Mouse (Mus musculus): Measurements from ENCODE around the gene Shb. TPM values are rescaled to one million over a fixed set of nuclear protein-coding genes. Genes with fewer than 3 reads are reported as not detected.

Gene Shb
- polyA plus RNA-seq, 1 experiment from 2014 or later = 8.8 TPM

DNA sequence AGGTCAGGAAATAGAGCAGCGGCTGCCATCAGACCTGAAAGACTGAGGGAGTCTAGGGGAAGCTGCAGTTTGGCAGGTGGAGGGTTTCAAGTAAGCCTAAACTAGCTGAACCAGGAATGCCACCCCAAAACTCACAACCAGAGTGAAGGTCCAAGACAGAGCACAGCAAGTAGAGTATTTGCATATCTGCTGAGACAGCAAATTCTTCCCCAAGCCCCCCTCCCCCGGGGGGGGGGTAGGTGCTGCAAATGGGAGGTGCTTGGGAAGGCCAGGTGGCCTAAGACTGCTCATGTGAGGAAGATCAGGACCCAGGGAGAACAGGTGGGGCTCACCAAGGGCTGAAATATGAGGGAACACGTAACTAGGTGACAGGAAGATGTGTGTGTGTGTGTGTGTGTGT, 51.7 kb downstream of the Shb start:
- H3K36me3 ChIP-seq = no peaks in the 10 kb centered on the region
- no peak for ATAC-seq (ENCODE audit: extremely low read depth, insufficient number of reproducible peaks, low FRiP score, low TSS enrichment)
- no peak overlapping the region for H3K4me3 ChIP-seq
- no peaks in the 10 kb centered on the region for H3K9me3 ChIP-seq
- H3K27ac ChIP-seq (replicated peaks) = peak overlapping the region; percentile 97
- H3K4me2 ChIP-seq = 0 out of 2 replicates have a peak overlapping the region, but pooled peaks have one; percentile 11
- H3K27me3 ChIP-seq (replicated peaks) = peaks cover 13% of the 10 kb centered on the region
- 64% methylated on average over 3 of the region's 3 CpGs for WGBS
- H3K4me1 ChIP-seq = peaks cover 100% of the 10 kb centered on the region
- H3K9ac ChIP-seq = peak overlapping the region; percentile 52

DNA sequence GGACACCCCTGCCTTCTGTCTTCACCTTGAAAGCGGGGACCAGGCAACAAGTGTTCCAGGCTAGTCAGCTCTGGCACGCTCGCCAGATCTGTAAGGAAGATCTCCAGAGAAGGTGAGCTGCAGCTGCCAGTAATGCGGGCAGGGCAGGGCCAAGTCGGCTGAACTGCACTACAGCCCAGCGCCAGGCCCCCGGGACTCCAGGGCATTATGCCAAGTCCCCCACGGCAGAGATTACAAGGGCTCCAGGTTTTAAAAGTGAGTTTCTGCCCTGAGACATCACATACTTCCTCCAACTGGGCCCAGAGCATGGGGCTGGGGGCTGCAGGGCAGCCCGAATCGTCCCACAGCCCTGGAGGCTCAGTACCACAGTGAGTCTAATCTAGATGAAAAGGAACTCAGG, 52.8 kb downstream of the Shb start:
- peaks cover 16% of the 10 kb centered on the region for H3K27me3 ChIP-seq (replicated peaks)
- no peaks in the 10 kb centered on the region for H3K36me3 ChIP-seq
- H3K4me2 ChIP-seq = peak overlapping the region; percentile 6; the same call in 1 of the 2 replicates
- peaks cover 100% of the 10 kb centered on the region for H3K4me1 ChIP-seq
- peak overlapping the region; percentile 97 for H3K27ac ChIP-seq (replicated peaks)
- no peak for ATAC-seq (ENCODE audit: extremely low read depth, insufficient number of reproducible peaks, low FRiP score, low TSS enrichment)
- no peak overlapping the region for H3K4me3 ChIP-seq
- peak overlapping the region; percentile 54 for H3K9ac ChIP-seq
- no peaks in the 10 kb centered on the region for H3K9me3 ChIP-seq
- WGBS = 41% methylated on average over 10 of the region's 10 CpGs

DNA sequence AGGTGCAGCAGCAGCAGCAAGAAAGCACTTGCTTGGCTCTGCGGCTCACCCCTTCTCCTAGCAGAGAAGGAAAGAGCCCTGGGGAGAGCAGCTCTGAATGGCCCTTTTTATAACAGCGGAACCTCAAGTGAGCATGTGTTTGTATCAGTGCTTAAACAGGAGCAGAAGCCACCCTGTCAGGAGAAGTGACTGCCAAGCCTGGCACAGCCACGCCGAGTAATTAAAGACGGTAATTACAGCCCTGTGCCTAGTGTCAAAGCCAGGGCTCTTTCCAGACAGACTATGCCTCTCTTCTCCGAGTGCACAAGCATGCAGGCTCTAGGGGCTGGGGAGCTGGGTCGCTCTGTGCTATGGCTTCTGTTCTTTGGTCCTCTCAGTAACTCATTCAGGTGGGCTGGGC, 54.1 kb downstream of the Shb start:
- Histone ChIP-seq H3K27me3 (replicated peaks) (peaks cover 15% of the 10 kb centered on the region), H3K9me3 (no peaks in the 10 kb centered on the region), H3K4me1 (peaks cover 100% of the 10 kb centered on the region), H3K36me3 (no peaks in the 10 kb centered on the region), H3K4me3 (no peak overlapping the region), H3K9ac (peak overlapping the region; percentile 54), H3K27ac (replicated peaks) (peak overlapping the region; percentile 97), H3K4me2 (no peak overlapping the region)
- no peak for ATAC-seq (ENCODE audit: extremely low read depth, insufficient number of reproducible peaks, low FRiP score, low TSS enrichment)
- WGBS = 53% methylated on average over 7 of the region's 7 CpGs

DNA sequence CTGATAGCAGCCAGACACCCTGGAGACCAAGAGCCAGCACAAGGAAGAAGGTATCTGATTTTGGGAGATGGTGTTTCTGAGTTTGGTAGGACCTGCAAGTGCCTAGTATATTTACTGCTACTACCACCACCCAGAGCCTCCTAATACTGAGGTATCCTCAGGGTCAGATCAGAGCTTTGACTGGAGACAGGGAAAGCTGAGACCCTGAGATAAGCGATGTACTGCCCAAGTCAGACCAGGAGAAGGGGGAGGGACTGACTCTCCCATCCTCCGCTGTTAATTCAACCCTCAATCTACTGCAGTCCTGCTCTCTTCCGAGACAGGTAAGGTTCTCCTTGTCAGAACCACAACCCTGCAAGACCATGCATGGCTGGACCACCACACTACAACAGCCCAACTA, 55.2 kb downstream of the Shb start:
- Histone ChIP-seq H3K4me2 (peak overlapping the region; percentile 11), H3K4me3 (no peak overlapping the region), H3K9ac (peak overlapping the region; percentile 54), H3K4me1 (peaks cover 100% of the 10 kb centered on the region), H3K9me3 (no peaks in the 10 kb centered on the region), H3K27ac (replicated peaks) (peak overlapping the region; percentile 97), H3K27me3 (replicated peaks) (peaks cover 11% of the 10 kb centered on the region), H3K36me3 (no peaks in the 10 kb centered on the region)
- no peak for ATAC-seq (ENCODE audit: extremely low read depth, insufficient number of reproducible peaks, low FRiP score, low TSS enrichment)
- 19% methylated on average over 3 of the region's 3 CpGs for WGBS

DNA sequence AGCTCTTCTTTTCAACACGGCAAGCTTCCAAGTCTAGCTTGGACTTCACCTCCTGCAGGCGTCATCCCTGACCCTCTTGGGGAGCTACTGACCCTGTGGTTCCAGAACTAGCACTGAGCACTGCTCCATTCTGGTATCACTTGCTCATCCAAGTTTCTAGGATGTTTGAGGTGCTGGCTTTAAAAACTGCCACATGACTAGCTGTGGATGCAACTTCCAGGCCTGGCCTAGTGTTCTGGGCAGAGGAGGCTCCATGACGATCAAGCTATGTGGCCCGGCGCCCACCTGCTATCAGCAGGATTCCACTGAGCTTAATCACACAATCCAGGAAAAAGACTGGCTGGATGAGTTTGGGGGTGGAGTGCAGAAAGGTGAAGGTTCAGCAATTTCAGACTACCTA, 57.4 kb downstream of the Shb start:
- WGBS = 30% methylated on average over 5 of the region's 5 CpGs
- Histone ChIP-seq H3K4me3 (no peak overlapping the region), H3K36me3 (peaks cover 8% of the 10 kb centered on the region), H3K9me3 (0 out of 2 replicates have a peak, but pooled peaks cover 3% of the 10 kb centered on the region), H3K4me1 (peaks cover 96% of the 10 kb centered on the region), H3K27me3 (replicated peaks) (peaks cover 11% of the 10 kb centered on the region), H3K27ac (replicated peaks) (peak overlapping the region; percentile 97), H3K4me2 (no peak overlapping the region), H3K9ac (no peak overlapping the region)
- no peak for ATAC-seq (ENCODE audit: extremely low read depth, insufficient number of reproducible peaks, low FRiP score, low TSS enrichment)

DNA sequence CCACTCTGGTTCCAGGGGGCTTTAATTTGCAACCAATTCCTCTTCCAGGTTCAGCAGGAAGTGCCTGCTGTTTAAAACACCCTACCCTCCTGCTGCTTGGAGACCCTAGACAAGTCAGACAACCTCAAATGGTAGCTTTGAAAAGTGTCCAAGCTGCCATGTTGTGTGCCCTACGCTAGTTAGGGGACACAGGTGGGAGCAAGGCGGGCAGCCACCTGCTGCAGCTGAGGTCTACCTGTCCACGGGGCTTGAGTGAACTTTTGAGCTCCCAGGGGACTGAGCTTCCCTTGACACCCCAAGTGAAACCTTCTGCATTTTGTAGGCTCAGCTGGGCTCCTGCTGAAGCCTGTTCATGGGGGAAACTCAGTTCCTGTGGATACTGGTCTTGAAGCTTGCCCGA, 58.1 kb downstream of the Shb start:
- no peak for ATAC-seq (ENCODE audit: extremely low read depth, insufficient number of reproducible peaks, low FRiP score, low TSS enrichment)
- H3K9ac ChIP-seq = peak overlapping the region; percentile 58
- H3K36me3 ChIP-seq = peaks cover 8% of the 10 kb centered on the region
- WGBS = 75% methylated on average over 4 of the region's 4 CpGs
- 0 out of 2 replicates have a peak, but pooled peaks cover 3% of the 10 kb centered on the region for H3K9me3 ChIP-seq
- H3K4me1 ChIP-seq = peaks cover 96% of the 10 kb centered on the region
- H3K27me3 ChIP-seq (replicated peaks) = peaks cover 11% of the 10 kb centered on the region
- peak overlapping the region; percentile 15 for H3K4me2 ChIP-seq
- H3K27ac ChIP-seq (replicated peaks) = peak overlapping the region; percentile 97
- no peak overlapping the region for H3K4me3 ChIP-seq

DNA sequence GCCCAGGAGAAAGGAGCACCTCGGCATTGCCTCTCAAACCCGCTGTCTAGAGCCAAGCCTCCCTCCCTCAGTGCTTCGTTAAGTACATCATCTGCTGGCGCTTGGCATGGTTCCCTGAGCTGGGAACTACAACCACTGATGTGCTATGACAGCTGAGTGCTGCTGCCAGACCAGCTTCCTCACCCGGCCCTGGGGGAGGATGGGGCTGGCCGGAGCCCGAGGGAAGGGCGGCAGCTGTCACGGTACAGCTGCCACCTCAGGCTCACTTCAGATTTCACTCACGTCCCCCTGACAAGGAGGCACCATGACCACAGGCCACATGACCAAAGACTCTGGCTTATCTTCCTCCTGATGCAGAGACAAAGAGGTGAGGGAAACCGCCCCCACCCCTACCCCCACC, 59.1 kb downstream of the Shb start:
- Histone ChIP-seq H3K36me3 (peaks cover 8% of the 10 kb centered on the region), H3K4me2 (peak overlapping the region; percentile 15), H3K9ac (peak overlapping the region; percentile 72), H3K27me3 (replicated peaks) (peaks cover 7% of the 10 kb centered on the region), H3K9me3 (0 out of 2 replicates have a peak, but pooled peaks cover 3% of the 10 kb centered on the region), H3K4me1 (peaks cover 95% of the 10 kb centered on the region), H3K4me3 (no peak overlapping the region), H3K27ac (replicated peaks) (peak overlapping the region; percentile 97)
- peak; percentile 68 for ATAC-seq (ENCODE audit: extremely low read depth, insufficient number of reproducible peaks, low FRiP score, low TSS enrichment)
- WGBS = 10% methylated on average over 11 of the region's 11 CpGs

DNA sequence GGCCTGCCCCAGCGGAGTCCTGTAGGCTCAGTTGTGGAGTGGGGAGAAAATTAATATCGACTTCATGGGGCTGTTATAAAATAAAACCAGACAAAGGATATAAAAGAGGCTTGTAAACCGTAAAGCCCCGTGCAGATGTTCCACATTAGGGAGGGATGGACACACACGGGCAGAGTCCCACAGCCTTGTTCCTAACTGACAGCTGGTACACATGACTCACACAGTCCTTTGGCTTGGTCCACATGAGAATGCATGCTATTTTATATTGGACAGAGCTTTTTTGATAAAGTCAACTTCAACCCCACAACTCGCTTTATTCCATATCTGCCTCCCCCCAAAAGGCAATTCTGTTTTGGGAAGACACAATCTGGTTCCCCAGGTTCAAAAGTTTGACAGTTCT, 59.6 kb downstream of the Shb start:
- peaks cover 95% of the 10 kb centered on the region for H3K4me1 ChIP-seq
- peaks cover 8% of the 10 kb centered on the region for H3K36me3 ChIP-seq
- peak overlapping the region; percentile 72 for H3K9ac ChIP-seq
- peaks cover 7% of the 10 kb centered on the region for H3K27me3 ChIP-seq (replicated peaks)
- no peak overlapping the region for H3K4me3 ChIP-seq
- ATAC-seq (ENCODE audit: extremely low read depth, insufficient number of reproducible peaks, low FRiP score, low TSS enrichment) = no peak
- H3K4me2 ChIP-seq = peak overlapping the region; percentile 15
- peak overlapping the region; percentile 97 for H3K27ac ChIP-seq (replicated peaks)
- WGBS = 67% methylated on average over 6 of the region's 6 CpGs
- 0 out of 2 replicates have a peak, but pooled peaks cover 3% of the 10 kb centered on the region for H3K9me3 ChIP-seq

DNA sequence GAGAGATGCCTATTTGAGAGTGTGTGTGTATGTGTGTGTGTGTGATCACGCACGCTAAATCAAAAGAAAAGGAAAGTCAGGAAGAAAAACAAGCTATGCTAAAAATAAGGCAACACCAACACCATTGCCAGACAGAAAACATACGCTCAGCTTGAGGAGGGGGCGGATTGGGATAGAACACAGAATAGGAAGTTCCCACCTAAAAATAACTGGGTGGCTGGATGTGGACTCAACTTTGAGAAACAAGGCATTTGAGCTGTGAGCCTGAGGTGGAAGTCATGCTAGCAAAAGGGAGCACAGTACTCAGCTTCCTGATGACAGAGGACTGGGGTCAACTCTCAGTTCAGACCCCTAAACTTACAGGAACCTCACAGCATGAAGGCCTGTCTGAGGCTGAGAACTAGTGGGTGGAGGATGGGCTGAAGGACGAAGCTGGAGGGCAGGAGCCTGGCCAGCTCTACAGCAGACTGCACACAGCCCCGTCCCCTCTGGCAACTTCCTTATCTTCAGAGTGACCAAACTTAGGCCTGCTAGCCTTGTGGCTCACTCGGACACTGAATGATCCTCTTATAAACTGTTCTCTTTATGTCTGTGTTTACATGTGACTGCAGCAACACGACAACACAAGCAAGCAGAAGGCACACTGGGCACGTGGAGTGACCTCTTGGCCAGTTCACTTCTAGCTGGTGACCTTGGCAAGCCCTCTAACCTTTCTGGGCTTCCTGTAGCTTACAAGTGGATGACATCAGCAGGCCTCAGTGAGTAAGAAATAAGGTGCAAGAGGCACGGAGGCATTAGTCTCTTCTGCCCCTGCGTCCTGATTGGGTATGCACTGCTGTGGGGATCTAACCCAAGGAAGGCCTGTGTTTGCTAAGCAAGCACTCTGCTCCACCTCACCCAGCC, 60.4 kb downstream of the Shb start:
- H3K9ac ChIP-seq = peak overlapping the region; percentile 72
- no peak for ATAC-seq (ENCODE audit: extremely low read depth, insufficient number of reproducible peaks, low FRiP score, low TSS enrichment)
- H3K27me3 ChIP-seq (replicated peaks) = peaks cover 7% of the 10 kb centered on the region
- WGBS = 22% methylated on average over 11 of the region's 11 CpGs
- H3K36me3 ChIP-seq = peaks cover 8% of the 10 kb centered on the region
- 0 out of 2 replicates have a peak, but pooled peaks cover 3% of the 10 kb centered on the region for H3K9me3 ChIP-seq
- peak overlapping the region; percentile 97 for H3K27ac ChIP-seq (replicated peaks)
- peaks cover 95% of the 10 kb centered on the region for H3K4me1 ChIP-seq
- H3K4me3 ChIP-seq = no peak overlapping the region
- peak overlapping the region; percentile 15; the same call in 1 of the 2 replicates for H3K4me2 ChIP-seq

DNA sequence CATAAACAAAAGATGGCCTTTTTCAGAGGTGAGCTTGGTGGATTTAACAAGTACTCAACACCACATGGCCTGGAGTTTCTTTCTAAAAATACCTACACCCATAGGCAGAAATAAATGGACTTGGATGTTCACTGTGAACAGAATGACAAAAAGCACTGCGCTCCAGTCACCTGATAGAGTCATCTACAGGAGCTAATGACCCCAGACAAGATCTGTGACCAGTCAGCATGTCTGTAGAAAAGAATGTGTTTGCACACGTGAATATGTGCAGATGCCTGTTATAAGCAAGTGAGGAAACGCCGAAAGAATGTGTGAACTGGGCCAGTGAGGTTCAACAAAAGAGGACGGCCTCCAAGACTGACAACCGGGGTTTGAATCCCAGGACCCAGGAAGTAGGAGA, 63.2 kb downstream of the Shb start:
- Histone ChIP-seq H3K27ac (replicated peaks) (peak overlapping the region; percentile 97), H3K9ac (peak overlapping the region; percentile 66), H3K4me3 (no peak overlapping the region), H3K36me3 (peaks cover 16% of the 10 kb centered on the region), H3K4me1 (peaks cover 88% of the 10 kb centered on the region), H3K9me3 (0 out of 2 replicates have a peak, but pooled peaks cover 3% of the 10 kb centered on the region), H3K4me2 (0 out of 2 replicates have a peak overlapping the region, but pooled peaks have one; percentile 9), H3K27me3 (replicated peaks) (no peaks in the 10 kb centered on the region; the same call in 1 of the 2 replicates)
- WGBS = 31% methylated on average over 6 of the region's 6 CpGs
- no peak for ATAC-seq (ENCODE audit: extremely low read depth, insufficient number of reproducible peaks, low FRiP score, low TSS enrichment)

DNA sequence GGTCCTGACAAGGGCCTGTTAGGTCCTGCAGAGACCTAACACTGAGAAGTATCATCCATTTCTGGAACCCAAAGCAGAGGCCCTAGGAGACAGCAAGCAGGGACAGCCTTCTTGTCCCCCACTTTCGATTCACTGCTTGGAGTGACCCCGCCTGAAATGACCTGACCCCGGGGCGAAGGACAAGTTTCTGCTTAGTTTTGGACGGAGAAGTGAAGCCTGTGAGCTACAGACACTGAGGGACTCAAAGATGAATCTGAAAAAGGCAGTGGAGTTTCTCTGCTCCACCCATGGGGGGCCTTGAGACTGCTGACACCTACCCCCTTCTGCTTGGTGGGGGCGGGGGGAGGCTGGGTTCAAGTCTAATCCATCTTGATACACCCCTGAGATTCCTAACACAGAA, 63.8 kb downstream of the Shb start:
- Histone ChIP-seq H3K4me1 (peaks cover 83% of the 10 kb centered on the region), H3K27ac (replicated peaks) (peak overlapping the region; percentile 97), H3K27me3 (replicated peaks) (no peaks in the 10 kb centered on the region; the same call in 1 of the 2 replicates), H3K4me3 (no peak overlapping the region), H3K9me3 (0 out of 2 replicates have a peak, but pooled peaks cover 3% of the 10 kb centered on the region), H3K4me2 (0 out of 2 replicates have a peak overlapping the region, but pooled peaks have one; percentile 9), H3K9ac (peak overlapping the region; percentile 69), H3K36me3 (peaks cover 17% of the 10 kb centered on the region)
- WGBS = 55% methylated on average over 6 of the region's 6 CpGs
- no peak for ATAC-seq (ENCODE audit: extremely low read depth, insufficient number of reproducible peaks, low FRiP score, low TSS enrichment)

Data from heart, embryonic 13.5 days (tissue).